Mouse (Mus musculus): ENCODE measurements at regions not wholly inside any gene's neighbourhood (a gene's known extent, or its start where the extent isn't known, plus 50 kb on each side); places are given as distances from the start of the nearest gene placed in this dataset.

DNA sequence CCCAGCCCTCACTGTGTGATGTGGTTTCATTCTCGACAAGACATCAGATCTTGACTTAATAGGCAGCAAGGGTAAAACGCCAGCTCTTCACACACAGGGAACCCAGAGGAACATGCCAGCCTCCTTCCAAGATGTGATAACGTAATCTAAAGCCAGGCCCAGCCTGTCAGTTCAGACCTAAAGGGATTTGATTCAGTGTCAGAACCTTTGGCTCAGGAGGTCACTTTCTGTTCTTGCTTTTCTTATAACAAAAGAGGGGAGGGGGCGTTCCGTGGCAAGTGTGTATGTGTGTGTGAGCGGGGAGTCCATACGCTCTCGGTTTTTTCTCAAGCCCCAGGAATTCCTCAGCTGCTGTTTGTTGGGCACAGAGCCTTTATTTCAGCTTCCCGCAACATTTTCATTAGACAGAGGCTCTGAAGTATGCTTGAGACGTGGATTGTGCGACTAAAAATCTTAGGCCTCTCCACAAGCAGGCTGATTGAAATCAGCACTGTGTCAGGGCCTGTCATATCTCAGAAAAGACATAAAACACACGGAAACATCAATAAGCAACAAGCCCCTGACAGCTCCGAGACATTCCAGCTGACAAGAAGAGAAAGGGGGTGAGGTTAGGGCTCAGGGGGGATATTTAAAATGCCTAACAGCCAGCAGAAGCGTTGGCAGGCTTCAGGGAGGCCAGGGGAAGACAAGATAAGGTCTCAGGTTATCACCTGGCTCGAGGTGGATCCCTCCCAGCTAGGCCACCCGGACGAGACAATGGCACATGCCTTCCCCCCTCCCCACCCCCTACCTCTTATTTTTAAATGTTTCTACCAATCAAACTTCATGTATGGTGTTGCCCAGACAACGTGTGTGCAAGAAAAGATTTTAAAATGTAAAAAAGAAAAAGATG is 298.5 kb downstream of the Nr2f2 start:
- ATAC-seq (ENCODE audit: low FRiP score) = peak; percentile 88
- WGBS = 9% methylated on average over 18 of the region's 18 CpGs

DNA sequence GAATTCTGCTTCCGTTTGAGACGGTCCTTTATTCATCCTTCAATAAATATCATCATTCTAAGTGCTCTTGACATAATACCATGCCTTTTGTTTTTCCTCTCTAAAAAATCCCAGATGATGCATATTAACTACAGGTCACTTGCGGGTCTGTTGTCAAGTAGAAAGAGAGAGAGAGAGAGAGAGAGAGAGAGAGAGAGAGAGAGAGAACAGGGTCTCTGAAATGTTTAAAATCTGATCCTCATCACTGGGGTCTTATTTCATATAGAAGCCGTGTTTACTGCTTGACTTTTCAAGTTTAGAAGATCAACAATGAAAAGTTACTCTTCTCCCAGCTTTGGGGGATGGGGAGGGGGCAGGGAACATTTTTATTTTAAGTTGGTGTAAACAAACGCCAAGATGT is 299.5 kb downstream of the Nr2f2 start:
- Histone ChIP-seq H3K4me3 (ENCODE audit: low read depth, low read length) (no peak overlapping the region), H3K27me3 (ENCODE audit: control insufficient read depth, insufficient read depth, low read length) (no peaks in the 10 kb centered on the region), H3K9ac (ENCODE audit: low read length) (no peak overlapping the region), H3K4me1 (ENCODE audit: control insufficient read depth, insufficient read depth, low read length) (peaks cover 20% of the 10 kb centered on the region), H3K4me2 (peak overlapping the region; percentile 31; the same call in 1 of the 2 replicates), H3K9me3 (ENCODE audit: control insufficient read depth, low read length) (no peaks in the 10 kb centered on the region), H3K27ac (ENCODE audit: low read depth, low read length) (peak overlapping the region; percentile 73; the same call in 1 of the 2 replicates), H3K36me3 (ENCODE audit: control insufficient read depth, insufficient read depth, low read length) (no peaks in the 10 kb centered on the region)
- ATAC-seq (ENCODE audit: low FRiP score) (no peak), DNase-seq (ENCODE audit: low spot score, missing footprints) (peak; percentile 90)
- WGBS = 45% methylated on average over 5 of the region's 5 CpGs

More for the DNA sequence above, 298.5 kb downstream of the Nr2f2 start:
- Histone ChIP-seq H3K27me3 (ENCODE audit: control insufficient read depth, insufficient read depth, low read length) (no peaks in the 10 kb centered on the region), H3K9me3 (ENCODE audit: control insufficient read depth, low read length) (no peaks in the 10 kb centered on the region), H3K36me3 (ENCODE audit: control insufficient read depth, insufficient read depth, low read length) (no peaks in the 10 kb centered on the region), H3K4me1 (ENCODE audit: control insufficient read depth, insufficient read depth, low read length) (peaks cover 20% of the 10 kb centered on the region), H3K4me2 (peak overlapping the region; percentile 31), H3K9ac (ENCODE audit: low read length) (peak overlapping the region; percentile 25; the same call in 1 of the 2 replicates), H3K4me3 (ENCODE audit: low read depth, low read length) (no peak overlapping the region), H3K27ac (ENCODE audit: low read depth, low read length) (peak overlapping the region; percentile 73)
- peak; percentile 97 for DNase-seq (ENCODE audit: low spot score, missing footprints)

DNA sequence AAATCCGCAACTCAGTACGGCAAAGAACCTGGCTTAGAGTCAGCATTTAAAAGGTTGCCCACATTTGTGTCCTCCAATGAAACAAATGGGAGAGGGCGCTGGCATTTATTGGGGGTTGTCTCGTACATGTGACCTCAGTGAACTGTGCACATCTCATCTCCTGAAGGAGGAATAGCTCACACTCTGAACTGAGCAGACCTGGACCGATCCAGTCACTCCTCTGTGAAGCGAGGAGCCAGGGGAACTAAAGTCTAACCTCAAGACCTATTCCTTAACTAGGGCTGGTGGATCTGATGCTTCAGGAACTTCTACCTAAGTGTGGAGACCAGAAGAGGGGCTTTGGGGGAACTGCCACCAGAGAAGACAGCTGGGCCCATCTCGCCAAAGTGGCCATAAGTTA is 300.1 kb downstream of the Nr2f2 start:
- Histone ChIP-seq H3K4me3 (ENCODE audit: low read depth, low read length) (no peak overlapping the region), H3K36me3 (ENCODE audit: control insufficient read depth, insufficient read depth, low read length) (no peaks in the 10 kb centered on the region), H3K27me3 (ENCODE audit: control insufficient read depth, insufficient read depth, low read length) (no peaks in the 10 kb centered on the region), H3K4me2 (no peak overlapping the region), H3K27ac (ENCODE audit: low read depth, low read length) (no peak overlapping the region), H3K9me3 (ENCODE audit: control insufficient read depth, low read length) (no peaks in the 10 kb centered on the region), H3K9ac (ENCODE audit: low read length) (no peak overlapping the region), H3K4me1 (ENCODE audit: control insufficient read depth, insufficient read depth, low read length) (peaks cover 20% of the 10 kb centered on the region)
- peak; percentile 81 for DNase-seq (ENCODE audit: low spot score, missing footprints)
- 83% methylated on average over 7 of the region's 7 CpGs for WGBS
- ATAC-seq (ENCODE audit: low FRiP score) = no peak

GRCm38 (mm10) chr7:70065471-70066130 is 300.9 kb downstream of the Nr2f2 start:
- Histone ChIP-seq H3K4me2 (no peak overlapping the region), H3K9me3 (ENCODE audit: control insufficient read depth, low read length) (no peaks in the 10 kb centered on the region), H3K4me3 (ENCODE audit: low read depth, low read length) (no peak overlapping the region), H3K27me3 (ENCODE audit: control insufficient read depth, insufficient read depth, low read length) (no peaks in the 10 kb centered on the region), H3K4me1 (ENCODE audit: control insufficient read depth, insufficient read depth, low read length) (peaks cover 20% of the 10 kb centered on the region), H3K27ac (ENCODE audit: low read depth, low read length) (no peak overlapping the region), H3K36me3 (ENCODE audit: control insufficient read depth, insufficient read depth, low read length) (no peaks in the 10 kb centered on the region), H3K9ac (ENCODE audit: low read length) (no peak overlapping the region)
- peak; percentile 41 for DNase-seq (ENCODE audit: low spot score, missing footprints)
- ATAC-seq (ENCODE audit: low FRiP score) = no peak
- 81% methylated on average over 11 of the region's 11 CpGs for WGBS

DNA sequence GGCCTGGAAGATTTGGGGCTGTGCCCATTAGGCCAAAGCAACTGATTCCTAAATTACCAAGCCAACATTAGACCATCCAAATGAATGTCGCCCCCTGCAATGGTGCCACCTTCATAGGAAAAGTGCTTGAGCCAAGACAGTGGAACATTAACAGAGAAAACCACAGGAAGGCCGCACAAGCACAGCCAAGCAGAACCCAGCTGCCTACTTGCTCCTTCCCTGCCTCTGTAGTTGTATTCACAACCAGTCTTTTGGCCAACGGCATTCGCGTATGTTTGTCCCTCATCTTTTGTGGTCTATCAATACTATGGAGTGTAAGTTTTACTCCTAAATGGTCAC is 319.2 kb downstream of the Nr2f2 start:
- H3K36me3 ChIP-seq (ENCODE audit: control insufficient read depth, insufficient read depth, low read length) = no peaks in the 10 kb centered on the region
- no peak overlapping the region for H3K9ac ChIP-seq (ENCODE audit: low read length)
- no peak overlapping the region for H3K27ac ChIP-seq (ENCODE audit: low read depth, low read length)
- whole genome bisulfite sequencing = 95% methylated on average over 5 of the region's 5 CpGs
- no peak overlapping the region for H3K4me2 ChIP-seq
- H3K4me3 ChIP-seq (ENCODE audit: low read depth, low read length) = no peak overlapping the region
- ATAC-seq (ENCODE audit: low FRiP score) = no peak
- H3K9me3 ChIP-seq (ENCODE audit: control insufficient read depth, low read length) = no peaks in the 10 kb centered on the region
- no peaks in the 10 kb centered on the region for H3K4me1 ChIP-seq (ENCODE audit: control insufficient read depth, insufficient read depth, low read length)
- DNase-seq (ENCODE audit: low spot score, missing footprints) = no peak
- H3K27me3 ChIP-seq (ENCODE audit: control insufficient read depth, insufficient read depth, low read length) = no peaks in the 10 kb centered on the region

- H3K27me3 ChIP-seq (ENCODE audit: control insufficient read depth, insufficient read depth, low read length) = no peaks in the 10 kb centered on the region
- no peak overlapping the region for H3K4me3 ChIP-seq (ENCODE audit: low read depth, low read length)
- no peak overlapping the region for H3K9ac ChIP-seq (ENCODE audit: low read length)
- H3K9me3 ChIP-seq (ENCODE audit: control insufficient read depth, low read length) = no peaks in the 10 kb centered on the region
- no peak overlapping the region for H3K27ac ChIP-seq (ENCODE audit: low read depth, low read length)
- DNase-seq (ENCODE audit: low spot score, missing footprints) (no peak), ATAC-seq (ENCODE audit: low FRiP score) (no peak)
- H3K4me2 ChIP-seq = no peak overlapping the region
- 55% methylated on average over 17 of the region's 17 CpGs for WGBS
- no peaks in the 10 kb centered on the region for H3K4me1 ChIP-seq (ENCODE audit: control insufficient read depth, insufficient read depth, low read length)
- H3K36me3 ChIP-seq (ENCODE audit: control insufficient read depth, insufficient read depth, low read length) = no peaks in the 10 kb centered on the region
Observed at GRCm38 (mm10) chr7:70046691-70047414, 319.7 kb downstream of the Nr2f2 start.

GRCm38 (mm10) chr7:70037011-70037410 is 329.5 kb downstream of the Nr2f2 start:
- WGBS = 87% methylated on average over 1 of the region's 1 CpGs
- Histone ChIP-seq H3K4me1 (ENCODE audit: control insufficient read depth, insufficient read depth, low read length) (no peaks in the 10 kb centered on the region), H3K4me2 (no peak overlapping the region), H3K27me3 (ENCODE audit: control insufficient read depth, insufficient read depth, low read length) (no peaks in the 10 kb centered on the region), H3K9me3 (ENCODE audit: control insufficient read depth, low read length) (no peaks in the 10 kb centered on the region), H3K4me3 (ENCODE audit: low read depth, low read length) (no peak overlapping the region), H3K9ac (ENCODE audit: low read length) (no peak overlapping the region), H3K36me3 (ENCODE audit: control insufficient read depth, insufficient read depth, low read length) (no peaks in the 10 kb centered on the region), H3K27ac (ENCODE audit: low read depth, low read length) (no peak overlapping the region)
- DNase-seq (ENCODE audit: low spot score, missing footprints) (no peak), ATAC-seq (ENCODE audit: low FRiP score) (no peak)

GRCm38 (mm10) chr7:70032857-70033256 is 333.7 kb downstream of the Nr2f2 start:
- Histone ChIP-seq H3K27ac (ENCODE audit: low read depth, low read length) (no peak overlapping the region), H3K4me1 (ENCODE audit: control insufficient read depth, insufficient read depth, low read length) (no peaks in the 10 kb centered on the region), H3K4me2 (no peak overlapping the region), H3K9me3 (ENCODE audit: control insufficient read depth, low read length) (no peaks in the 10 kb centered on the region), H3K27me3 (ENCODE audit: control insufficient read depth, insufficient read depth, low read length) (no peaks in the 10 kb centered on the region), H3K9ac (ENCODE audit: low read length) (no peak overlapping the region), H3K4me3 (ENCODE audit: low read depth, low read length) (no peak overlapping the region), H3K36me3 (ENCODE audit: control insufficient read depth, insufficient read depth, low read length) (no peaks in the 10 kb centered on the region)
- no peak for ATAC-seq (ENCODE audit: low FRiP score)
- no peak for DNase-seq (ENCODE audit: low spot score, missing footprints)
- 87% methylated on average over 2 of the region's 2 CpGs for WGBS

- Histone ChIP-seq H3K4me1 (ENCODE audit: control insufficient read depth, insufficient read depth, low read length) (no peaks in the 10 kb centered on the region), H3K4me3 (ENCODE audit: low read depth, low read length) (no peak overlapping the region), H3K27me3 (ENCODE audit: control insufficient read depth, insufficient read depth, low read length) (no peaks in the 10 kb centered on the region), H3K4me2 (no peak overlapping the region), H3K36me3 (ENCODE audit: control insufficient read depth, insufficient read depth, low read length) (no peaks in the 10 kb centered on the region), H3K27ac (ENCODE audit: low read depth, low read length) (no peak overlapping the region), H3K9me3 (ENCODE audit: control insufficient read depth, low read length) (no peaks in the 10 kb centered on the region), H3K9ac (ENCODE audit: low read length) (no peak overlapping the region)
- WGBS = 72% methylated on average over 2 of the region's 2 CpGs
- ATAC-seq (ENCODE audit: low FRiP score) = no peak
- no peak for DNase-seq (ENCODE audit: low spot score, missing footprints)
Observed at GRCm38 (mm10) chr7:70029311-70029710, 337.2 kb downstream of the Nr2f2 start.
